Mouse (Mus musculus) hindbrain, embryonic 10.5 days (tissue): ENCODE results near the gene Tbl2. TPM values are rescaled to one million over a fixed set of nuclear protein-coding genes. Genes with fewer than 3 reads are reported as not detected.

Experiments
- DNase-seq: peaks from one replicate; pipeline ENCODE4 v3.0.0-alpha.2; 2017; ENCODE audit warnings: low spot score
- H3K27ac ChIP-seq: fragments of 300-500 bp; sonication (generic); 2 replicates; pipeline ENCODE4 v1.5.1; 2016; ENCODE audit warnings: mild to moderate bottlenecking, moderate library complexity
- H3K27me3 ChIP-seq: fragments of 300-500 bp; sonication (generic); 2 replicates; pipeline ENCODE4 v1.6.1; 2016; ENCODE audit warnings: mild to moderate bottlenecking; ENCODE audit not compliant: poor library complexity, insufficient read depth, severe bottlenecking
- H3K36me3 ChIP-seq: fragments of 300-500 bp; sonication (generic); 2 replicates; pipeline ENCODE4 v1.6.1; 2016; ENCODE audit warnings: mild to moderate bottlenecking, moderate library complexity
- H3K4me1 ChIP-seq: fragments of 300-500 bp; sonication (generic); replicated peaks from 2 replicates; pipeline ENCODE4 v1.6.1; 2016; ENCODE audit warnings: mild to moderate bottlenecking
- H3K4me3 ChIP-seq: fragments of 300-500 bp; sonication (generic); 2 replicates; pipeline ENCODE4 v1.5.1; 2016; ENCODE audit warnings: mild to moderate bottlenecking, moderate library complexity
- H3K9me3 ChIP-seq: fragments of 300-500 bp; sonication (generic); 2 replicates; pipeline ENCODE4 v1.6.1; 2016; ENCODE audit warnings: mild to moderate bottlenecking, moderate library complexity
- WGBS: fragments of 180-500 bp; shearing (Covaris S2); methylation state at CpG from one replicate; pipeline ENCODE4 v1.1.7; 2016; 5-methylcytosine and 5-hydroxymethylcytosine counted together
- polyA plus RNA-seq: library from polyadenylated mRNA; unstranded; fragments of >200 nt; fragmentation: Nextera tagmentation; extraction: Ambion mirVana; gene quantifications from 2 replicates; pipeline ENCODE4 v1.2.1, GENCODE M21; 2016

The Tbl2 gene
- polyA plus RNA-seq, 1 experiment from 2014 or later, result 20.0 TPM

GRCm38 (mm10) chr5:135202763-135203162 is 53.3 kb downstream of the Tbl2 start:
- Histone ChIP-seq H3K9me3 (no peaks in the 10 kb centered on the region), H3K27me3 (no peaks in the 10 kb centered on the region), H3K27ac (no peak overlapping the region), H3K36me3 (peaks cover 95% of the 10 kb centered on the region), H3K4me1 (no peaks in the 10 kb centered on the region), H3K4me3 (no peak overlapping the region)
- 82% methylated on average over 3 of the region's 3 CpGs for WGBS
- DNase-seq, result no peak

GRCm38 (mm10) chr5:135208197-135208596 is 58.7 kb downstream of the Tbl2 start:
- 96% methylated on average over 1 of the region's 1 CpGs for WGBS
- no peak overlapping the region for H3K27ac ChIP-seq
- DNase-seq, result no peak
- H3K27me3 ChIP-seq, result no peaks in the 10 kb centered on the region
- H3K36me3 ChIP-seq, result peaks cover 99% of the 10 kb centered on the region
- H3K4me1 ChIP-seq, result no peaks in the 10 kb centered on the region
- H3K9me3 ChIP-seq, result no peaks in the 10 kb centered on the region
- no peak overlapping the region for H3K4me3 ChIP-seq

Other genes with a start within 250 kb of the Tbl2 start
- not detected in 2 replicates for gene Tmem270, start 242.9 kb upstream of the Tbl2 start, polyA plus RNA-seq
- gene Cldn13, start 234.1 kb upstream of the Tbl2 start, polyA plus RNA-seq, result 2.8 and 3.9 TPM in 2 replicates
- 12.0 and 12.6 TPM in 2 replicates for gene Mettl27, start 217.3 kb upstream of the Tbl2 start, polyA plus RNA-seq
- 9.9 and 11.0 TPM in 2 replicates for gene Cldn4, start 202.7 kb upstream of the Tbl2 start, polyA plus RNA-seq
- gene Cldn3, start 163.4 kb upstream of the Tbl2 start, polyA plus RNA-seq, result 7.9 and 16.3 TPM in 2 replicates
- gene Abhd11, start 140.5 kb upstream of the Tbl2 start, polyA plus RNA-seq, result 42.2 and 43.6 TPM in 2 replicates
- 17.0 and 20.5 TPM in 2 replicates for gene Stx1a, start 126.2 kb upstream of the Tbl2 start, polyA plus RNA-seq
- gene Dnajc30, start 85.5 kb upstream of the Tbl2 start, polyA plus RNA-seq, result 24.5 and 30.4 TPM in 2 replicates
- 155 and 160 TPM in 2 replicates for gene Bud23, start 84.7 kb upstream of the Tbl2 start, polyA plus RNA-seq
- gene Vps37d, start 71.4 kb upstream of the Tbl2 start, polyA plus RNA-seq, result 8.6 and 19.2 TPM in 2 replicates
- 1.7 and 2.8 TPM in 2 replicates for gene Mlxipl, start 59.8 kb upstream of the Tbl2 start, polyA plus RNA-seq
- gene Bcl7b, start 18.6 kb downstream of the Tbl2 start, polyA plus RNA-seq, result 45.7 and 46.1 TPM in 2 replicates
- 41.1 and 53.8 TPM in 2 replicates for gene Baz1b, start 37.6 kb downstream of the Tbl2 start, polyA plus RNA-seq
- gene Fzd9, start 101.6 kb downstream of the Tbl2 start, polyA plus RNA-seq, result 9.8 and 12.1 TPM in 2 replicates
- gene Fkbp6, start 200.4 kb downstream of the Tbl2 start, polyA plus RNA-seq, result 0.17 and 0.31 TPM in 2 replicates
- 0.08 TPM in 1 of 2 replicates, not detected in the other for gene Trim50, start 203.6 kb downstream of the Tbl2 start, polyA plus RNA-seq
- gene Nsun5, start 220.3 kb downstream of the Tbl2 start, polyA plus RNA-seq, result 44.1 and 46.1 TPM in 2 replicates
- 19.5 and 20.9 TPM in 2 replicates for gene Pom121, start 244.9 kb downstream of the Tbl2 start, polyA plus RNA-seq